Mouse (Mus musculus): Measurements from ENCODE around the gene Dtd1.

DNA sequence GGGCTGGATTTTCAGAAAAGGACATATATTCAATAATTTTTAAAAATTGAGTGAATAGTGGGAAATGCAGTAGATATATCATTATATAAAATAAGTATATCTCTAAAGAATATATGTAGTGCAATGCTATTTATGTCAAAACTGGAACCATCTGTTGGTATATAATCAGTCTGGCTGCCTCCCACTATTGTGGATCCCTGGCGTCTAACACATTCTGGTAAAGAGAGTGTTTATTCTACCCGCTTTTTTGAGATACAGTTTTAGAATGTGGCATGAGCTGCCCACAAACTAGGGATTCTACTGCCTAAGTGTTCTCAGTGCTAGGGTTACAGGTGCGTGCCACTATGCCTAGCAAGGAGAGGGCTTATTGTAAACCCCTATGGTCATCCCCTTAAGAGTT is 55.6 kb downstream of the Dtd1 start:
- TF ChIP-seq CTCF (IDR thresholded peaks at IDR 0.05) = no peak
- no peak for TF ChIP-seq EP300 (IDR thresholded peaks at IDR 0.05)

Data from lung, postnatal 0 days (tissue).